8 mouse cellular contexts compared by ENCODE assay signal in the genomic region with DNA sequence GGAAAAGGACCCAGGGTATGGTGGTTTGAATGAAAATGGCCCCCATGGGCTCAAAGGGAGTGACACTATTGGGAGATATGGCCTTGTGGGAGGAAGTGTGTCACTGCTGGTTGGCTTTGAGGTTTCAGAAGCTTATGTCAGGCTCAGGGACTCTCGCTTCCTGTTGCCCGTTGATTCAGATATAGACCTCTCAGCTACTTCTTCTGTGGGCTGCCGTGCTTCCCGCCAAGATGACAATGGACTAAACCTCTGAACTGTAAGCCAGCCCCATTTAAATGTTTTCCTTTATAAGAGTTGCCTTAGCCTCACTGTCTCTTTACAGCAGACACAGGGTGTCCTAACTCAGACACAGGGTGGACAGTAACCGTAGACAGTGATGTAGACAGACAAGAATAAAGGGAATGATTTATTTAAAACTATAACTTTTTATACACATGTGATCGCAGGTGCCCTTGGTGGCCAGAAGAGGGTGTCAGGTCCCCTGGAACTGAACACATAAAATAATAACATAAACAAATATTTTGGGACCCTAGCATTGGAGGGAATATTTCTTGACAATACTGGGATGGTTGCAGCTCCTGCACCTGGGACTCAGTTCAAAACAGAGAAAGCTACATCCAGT. TPM values are rescaled to one million over a fixed set of nuclear protein-coding genes. Genes with fewer than 3 reads are reported as not detected.
A peak's percentile ranks its signal among the peaks of the same experiment; 100 is the strongest.
DNase-seq lines count a peak whose midpoint lies in the region; ATAC-seq and TF ChIP-seq lines count a peak whose summit lies in the region.

A gene (plus strand): TSS at position 178 of the 622 bp plus-strand sequence.

- H3K4me1 ChIP-seq in lung, adult 2 months (ENCODE audit: control insufficient read depth, insufficient read depth, low read length), result no peaks in the 10 kb centered on the region
- peaks cover 17% of the 10 kb centered on the region for H3K4me1 ChIP-seq in liver, embryonic 11.5 days (replicated peaks; ENCODE audit: control insufficient read depth, insufficient read depth, low read length)
- H3K4me1 ChIP-seq in small intestine, adult 2 months (ENCODE audit: control insufficient read depth, insufficient read depth, insufficient read length, low read length), result peaks cover 1% of the 10 kb centered on the region

- H3K4me3 ChIP-seq in lung, adult 2 months (replicated peaks; ENCODE audit: extremely low read depth, low read depth, low read length), result no peak within 1 kb of the TSS
- no peak within 1 kb of the TSS for H3K4me3 ChIP-seq in liver, embryonic 11.5 days (ENCODE audit: low read depth, low read length)
- H3K4me3 ChIP-seq in small intestine, adult 2 months (ENCODE audit: low read depth, low read length), result no peak within 1 kb of the TSS

- 0 out of 2 replicates have a peak within 1 kb of the TSS, but pooled peaks have one; percentile 27 for H3K9ac ChIP-seq in liver, embryonic 11.5 days (ENCODE audit: low read depth, low read length)

- H3K4me2 ChIP-seq in liver, embryonic 11.5 days, result peak within 1 kb of the TSS; percentile 12; the same call in 1 of the 2 replicates

- H3K9me3 ChIP-seq in liver, embryonic 11.5 days (ENCODE audit: control insufficient read depth, low read length), result no peaks in the 10 kb centered on the region

- no peaks in the 10 kb centered on the region for H3K36me3 ChIP-seq in liver, embryonic 11.5 days (ENCODE audit: control insufficient read depth, insufficient read depth, low read length)
- no peaks in the 10 kb centered on the region for H3K36me3 ChIP-seq in small intestine, adult 2 months (ENCODE audit: control insufficient read depth, insufficient read depth, low read length)

- no peak for TF ChIP-seq CTCF in lung, adult 2 months (IDR thresholded peaks at IDR 0.05; ENCODE audit: insufficient read depth, low read length)
- TF ChIP-seq CTCF in small intestine, adult 2 months (IDR thresholded peaks at IDR 0.05; ENCODE audit: extremely low read depth, insufficient read length, insufficient replicate concordance, low read depth, low read length), result no peak

- 63% methylated on average over 6 of the region's 6 CpGs for WGBS in lung, adult 2 months
- 52% methylated on average over 6 of the region's 6 CpGs for WGBS in liver, embryonic 11.5 days
- WGBS in small intestine, adult 2 months, result 79% methylated on average over 6 of the region's 6 CpGs

- peak within 1 kb of the TSS; percentile 69 for H3K27ac ChIP-seq in liver, embryonic 11.5 days (ENCODE audit: low read depth, low read length)
- no peak within 1 kb of the TSS for H3K27ac ChIP-seq in small intestine, adult 2 months (ENCODE audit: insufficient read depth, low read depth, low read length)

- no peak for ATAC-seq in erythroblast, adult 5-6 weeks (replicated peaks; ENCODE audit: low FRiP score, poor library complexity, severe bottlenecking)
- no peak; the same call in 1 of the 2 replicates for ATAC-seq in liver, embryonic 11.5 days (replicated peaks; ENCODE audit: low FRiP score)

- no peak for TF ChIP-seq POLR2A in lung, adult 2 months (IDR thresholded peaks at IDR 0.05; ENCODE audit: borderline replicate concordance, extremely low read depth, low read depth, low read length)
- TF ChIP-seq POLR2A in small intestine, adult 2 months (IDR thresholded peaks at IDR 0.05; ENCODE audit: low read depth, low read length), result no peak

- H3K27me3 ChIP-seq in liver, embryonic 11.5 days (replicated peaks; ENCODE audit: control insufficient read depth, insufficient read depth, low read length), result no peaks in the 10 kb centered on the region
- H3K27me3 ChIP-seq in small intestine, adult 2 months (ENCODE audit: control insufficient read depth, insufficient read depth, low read length), result no peaks in the 10 kb centered on the region

- no peak for DNase-seq in lung, adult 2 months
- no peak for DNase-seq in lung, postnatal 10 days
- DNase-seq in liver, embryonic 11.5 days (ENCODE audit: low spot score), result no peak
- DNase-seq in gastrocnemius, adult 18-20 months (ENCODE audit: low spot score), result no peak
- no peak for DNase-seq in layer of hippocampus, adult 9-10 months (ENCODE audit: low spot score)
- no peak for DNase-seq in cerebellum, postnatal 4 days (ENCODE audit: low spot score in 2 of 2)

RNA-seq across cellular contexts. Expression of the gene that starts here (rescaled TPM):
- polyA plus RNA-seq in lung, adult 2 months (2012; rRNA removed), result 12.3 and 15.2 TPM in 2 replicates
- 11.9 and 15.0 TPM in 2 replicates for total RNA-seq in erythroblast, adult 5-6 weeks (2015; ENCODE audit: low replicate concordance)
- 26.1 and 29.8 TPM in 2 replicates for total RNA-seq in erythroblast, adult 5-6 weeks (2017; ENCODE audit: low replicate concordance)
- polyA plus RNA-seq in liver, embryonic 11.5 days (2014; fragmentation: Nextera tagmentation; extraction: Ambion mirVana), result 27.1 and 28.8 TPM in 2 replicates
- 11.2 and 17.7 TPM in 2 replicates for polyA plus RNA-seq in small intestine, adult 2 months (2012; rRNA removed)
- under 1 TPM; 0.37 to 0.55 TPM for total RNA-seq in gastrocnemius, adult 18-20 months (2021)

Comparison
In these comparisons a context has a peak if more than half of its experiments do, and no peak if none do; other contexts are left out.
1. RNA of the gene that starts here (total RNA-seq): 11.9 to 29.8 TPM in erythroblast, adult 5-6 weeks; 0.37 to 0.55 TPM in gastrocnemius, adult 18-20 months; every median in the first group is over 4 times any median in the second.